Mouse (Mus musculus) left cerebral cortex, adult 2 months (tissue): ENCODE results near the gene Mertk. TPM values are rescaled to one million over a fixed set of nuclear protein-coding genes. Genes with fewer than 3 reads are reported as not detected.

Source experiments
- DNase-seq, 2 experiments: peaks; one replicate each; pipeline ENCODE4 v3.0.0; 2021 to 2022; ENCODE audit warnings: low spot score in 2 of 2, mixed read lengths in 1 of 2; ENCODE audit errors: extremely low spot score in 1 of 2
- H3K27ac ChIP-seq: fragments of 200-600 bp; 2 replicates; pipeline ENCODE4 v1.8.1; 2022
- H3K4me3 ChIP-seq: fragments of 200-600 bp; 2 replicates; pipeline ENCODE4 v1.8.1; 2022
- CTCF ChIP-seq: fragments of 200-600 bp; IDR thresholded peaks from 2 replicates; pipeline ENCODE4 v1.8.1; 2022; ENCODE audit warnings: antibody characterized with exemption, mild to moderate bottlenecking, moderate library complexity
- intact Hi-C: fragments of 180-260 bp; cut with DNase I; formaldehyde crosslinking; loops from one replicate; pipeline ENCODE4 v1.15.1; 2025
- total RNA-seq, 2 experiments: library from RNA; stranded (reverse); gene quantifications; 2 replicates each; pipeline ENCODE4 v1.2.3; 2021

The Mertk gene
- total RNA-seq, 2 experiments from 2014 or later, result 29.6 to 35.1 TPM

- no peak for TF ChIP-seq CTCF
- Histone ChIP-seq H3K27ac (no peak overlapping the region), H3K4me3 (no peak overlapping the region)
- intact Hi-C loops, result no loop called here
- DNase-seq, result no peak
Measured at GRCm38 (mm10) chr2:128782231-128782630, 83.5 kb downstream of the Mertk start.

- DNase-seq, result no peak
Measured at GRCm38 (mm10) chr2:128783660-128784345, 85.0 kb downstream of the Mertk start.

GRCm38 (mm10) chr2:128784814-128785213, 86.1 kb downstream of the Mertk start:
- intact Hi-C loops, result no loop called here
- no peak overlapping the region for H3K27ac ChIP-seq
- no peak for TF ChIP-seq CTCF
- H3K4me3 ChIP-seq, result no peak overlapping the region
- DNase-seq, result no peak

More at GRCm38 (mm10) chr2:128783660-128784345, 85.0 kb downstream of the Mertk start:
- Histone ChIP-seq H3K27ac (no peak overlapping the region), H3K4me3 (no peak overlapping the region)
- intact Hi-C loops, result no loop called here
- no peak for TF ChIP-seq CTCF

GRCm38 (mm10) chr2:128786341-128786740, 87.6 kb downstream of the Mertk start:
- no peak for DNase-seq
- intact Hi-C loops, result no loop called here
- TF ChIP-seq CTCF, result no peak
- Histone ChIP-seq H3K27ac (no peak overlapping the region), H3K4me3 (no peak overlapping the region)

GRCm38 (mm10) chr2:128786795-128787194, 88.0 kb downstream of the Mertk start:
- no peak for TF ChIP-seq CTCF
- DNase-seq, result no peak
- intact Hi-C loops, result no loop called here
- H3K27ac ChIP-seq, result no peak overlapping the region
- H3K4me3 ChIP-seq, result no peak overlapping the region

GRCm38 (mm10) chr2:128787805-128788204, 89.0 kb downstream of the Mertk start:
- no peak overlapping the region for H3K27ac ChIP-seq
- no peak for DNase-seq
- H3K4me3 ChIP-seq, result no peak overlapping the region
- intact Hi-C loops, result no loop called here
- no peak for TF ChIP-seq CTCF

- intact Hi-C loops, result no loop called here
- no peak overlapping the region for H3K27ac ChIP-seq
- no peak for TF ChIP-seq CTCF
- H3K4me3 ChIP-seq, result no peak overlapping the region
- no peak for DNase-seq
Measured at GRCm38 (mm10) chr2:128790875-128791614, 92.3 kb downstream of the Mertk start.

GRCm38 (mm10) chr2:128793958-128794357, 95.2 kb downstream of the Mertk start:
- DNase-seq, result no peak
- Histone ChIP-seq H3K4me3 (no peak overlapping the region), H3K27ac (no peak overlapping the region)
- no peak for TF ChIP-seq CTCF
- intact Hi-C loops, result no loop called here

- DNase-seq, result no peak
- intact Hi-C loops, result loop anchor here (5.0 kb wide), 1 partner anchor 79 kb away; no protein-coding TSS in a partner anchor
Measured at GRCm38 (mm10) chr2:128796463-128796862, 97.7 kb downstream of the Mertk start.

GRCm38 (mm10) chr2:128803441-128803840, 104.7 kb downstream of the Mertk start:
- TF ChIP-seq CTCF, result no peak
- H3K27ac ChIP-seq, result no peak overlapping the region
- H3K4me3 ChIP-seq, result no peak overlapping the region
- intact Hi-C loops, result no loop called here
- DNase-seq, result no peak

More at GRCm38 (mm10) chr2:128796463-128796862, 97.7 kb downstream of the Mertk start:
- no peak overlapping the region for H3K4me3 ChIP-seq
- no peak overlapping the region for H3K27ac ChIP-seq
- no peak for TF ChIP-seq CTCF

GRCm38 (mm10) chr2:128805341-128805740, 106.6 kb downstream of the Mertk start:
- Histone ChIP-seq H3K27ac (no peak overlapping the region), H3K4me3 (no peak overlapping the region)
- DNase-seq, result no peak
- intact Hi-C loops, result no loop called here
- no peak for TF ChIP-seq CTCF

- TF ChIP-seq CTCF, result no peak
- H3K27ac ChIP-seq, result no peak overlapping the region
- intact Hi-C loops, result no loop called here
- no peak overlapping the region for H3K4me3 ChIP-seq
- DNase-seq, result no peak
Measured at GRCm38 (mm10) chr2:128806561-128806960, 107.8 kb downstream of the Mertk start.
